Mouse (Mus musculus) thymus, postnatal 14 days (tissue): Measurements from ENCODE around the gene Fam20b.

Experiments used
- DNase-seq: peaks from one replicate; pipeline ENCODE4 v3.0.0; 2021

The Fam20b gene

DNA sequence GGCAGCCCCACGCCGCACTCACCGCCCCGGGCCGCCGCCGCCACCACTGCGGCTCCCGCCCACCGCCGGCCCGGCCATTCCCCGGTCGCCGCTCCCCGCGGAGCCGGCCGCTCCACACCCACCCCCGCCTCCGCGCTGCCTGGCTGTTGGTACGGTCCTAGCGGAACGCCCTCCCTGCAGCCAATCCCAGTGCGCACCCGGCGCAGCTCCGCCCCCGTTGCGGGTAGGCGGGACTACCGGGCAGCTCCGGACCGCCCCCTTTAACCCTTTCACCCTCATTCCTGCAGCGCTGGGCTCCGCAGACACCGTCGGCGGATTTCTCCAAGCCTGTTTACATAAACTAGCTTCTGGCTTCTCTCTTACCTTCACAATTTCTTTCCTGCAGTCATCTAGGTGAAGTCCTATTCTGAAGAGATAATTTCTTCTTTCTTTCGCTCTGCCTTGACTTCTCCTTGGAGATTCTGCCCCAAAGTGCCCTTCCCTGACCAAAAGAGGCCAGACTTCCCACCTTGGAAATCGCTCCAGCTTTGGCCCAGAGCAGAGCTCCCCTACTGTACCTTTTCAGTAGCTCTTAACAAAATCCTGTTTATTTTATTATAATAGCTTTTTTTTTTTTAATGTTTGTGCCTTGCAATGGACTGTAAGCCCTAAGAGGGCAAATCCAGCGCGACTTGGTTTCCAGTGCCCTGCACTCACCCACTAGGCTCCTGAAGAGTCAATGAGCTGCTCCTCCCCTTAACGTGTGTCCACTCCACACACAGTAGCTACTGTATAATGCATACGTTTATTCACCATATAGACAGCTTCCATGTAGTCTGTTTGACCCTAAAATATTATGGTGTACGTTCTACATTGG, at the start of gene Fam20b:
TSS of gene Fam20b (minus strand) at position 137 of the 856 bp plus-strand sequence.
- DNase-seq = peak; percentile 98

DNA sequence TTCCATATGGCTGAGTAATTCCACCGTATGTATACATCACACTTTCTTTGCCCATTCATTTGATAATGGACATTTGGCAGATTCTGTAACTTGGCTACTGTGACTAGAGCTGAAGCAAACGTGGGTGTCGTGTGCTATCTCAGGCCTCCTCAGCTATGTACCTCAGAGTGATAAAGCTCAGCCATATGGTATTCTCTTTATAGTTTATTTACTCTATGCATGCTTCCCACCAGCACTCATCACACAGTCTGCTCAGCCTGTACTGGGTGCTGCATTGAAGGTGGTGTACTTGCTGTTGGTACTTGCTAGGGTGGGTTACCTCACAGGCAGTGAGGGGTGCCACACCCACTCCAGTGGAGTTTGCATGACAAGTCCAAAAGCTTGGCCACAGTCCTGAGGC, 46.4 kb upstream of the Fam20b start:
- no peak for DNase-seq

DNA sequence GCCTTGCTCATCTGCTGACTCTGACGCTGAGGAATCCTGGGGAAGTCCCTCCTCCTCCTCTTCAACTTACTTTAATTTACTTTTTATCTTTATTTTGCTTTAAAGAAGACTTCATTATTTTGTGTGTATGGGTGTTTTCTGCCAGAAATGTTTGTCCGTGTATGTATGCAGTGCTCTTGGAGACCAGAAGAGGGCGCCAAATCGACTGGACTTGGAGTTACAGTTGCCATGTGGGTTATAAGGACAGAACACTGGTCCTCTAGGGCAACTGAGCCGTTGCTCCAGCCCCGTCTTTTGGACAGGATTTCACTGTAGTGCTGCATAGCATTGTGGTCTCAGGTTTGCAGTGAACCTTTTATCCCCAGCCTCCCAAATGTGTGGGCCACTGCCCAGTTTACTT, 45.7 kb upstream of the Fam20b start:
- DNase-seq = no peak

DNA sequence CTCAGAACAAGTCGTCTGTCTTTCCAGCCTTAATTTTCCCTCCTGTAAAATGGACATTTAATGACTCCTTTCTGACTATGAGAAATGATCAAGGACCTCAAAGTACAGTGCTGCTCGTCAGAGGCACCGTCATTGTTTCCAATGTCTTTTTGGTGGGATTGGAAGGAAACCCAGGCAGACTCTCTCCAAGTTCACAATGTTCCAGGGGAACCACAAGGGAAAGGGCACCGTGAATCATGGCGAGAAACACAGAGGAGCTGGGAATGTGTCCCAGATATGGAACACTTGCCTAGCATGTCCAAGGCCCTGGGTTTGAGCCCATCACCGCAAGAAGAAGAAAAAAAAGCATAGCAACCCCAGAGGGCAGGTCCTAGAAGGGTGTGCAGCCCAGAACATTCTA, 44.4 kb upstream of the Fam20b start:
- DNase-seq = no peak

DNA sequence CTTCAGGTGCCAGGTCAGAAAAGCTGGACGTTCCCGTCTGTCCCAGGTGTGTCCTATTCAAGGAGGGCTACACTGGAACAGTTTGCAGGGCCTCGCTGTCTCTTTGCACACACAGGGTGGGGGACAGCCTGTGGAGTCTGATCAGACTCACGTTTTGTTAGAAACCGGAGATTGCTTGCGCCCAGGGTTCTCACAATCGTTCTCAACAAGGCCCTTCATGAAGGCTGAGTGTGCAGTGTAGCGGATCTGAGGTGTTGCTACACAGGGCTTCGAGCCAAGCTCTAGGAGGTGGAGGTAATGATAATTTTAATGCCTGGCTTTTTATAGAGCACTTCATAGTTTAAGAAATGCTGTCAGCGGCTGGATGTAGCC, 42.5 kb upstream of the Fam20b start:
- DNase-seq = no peak

DNA sequence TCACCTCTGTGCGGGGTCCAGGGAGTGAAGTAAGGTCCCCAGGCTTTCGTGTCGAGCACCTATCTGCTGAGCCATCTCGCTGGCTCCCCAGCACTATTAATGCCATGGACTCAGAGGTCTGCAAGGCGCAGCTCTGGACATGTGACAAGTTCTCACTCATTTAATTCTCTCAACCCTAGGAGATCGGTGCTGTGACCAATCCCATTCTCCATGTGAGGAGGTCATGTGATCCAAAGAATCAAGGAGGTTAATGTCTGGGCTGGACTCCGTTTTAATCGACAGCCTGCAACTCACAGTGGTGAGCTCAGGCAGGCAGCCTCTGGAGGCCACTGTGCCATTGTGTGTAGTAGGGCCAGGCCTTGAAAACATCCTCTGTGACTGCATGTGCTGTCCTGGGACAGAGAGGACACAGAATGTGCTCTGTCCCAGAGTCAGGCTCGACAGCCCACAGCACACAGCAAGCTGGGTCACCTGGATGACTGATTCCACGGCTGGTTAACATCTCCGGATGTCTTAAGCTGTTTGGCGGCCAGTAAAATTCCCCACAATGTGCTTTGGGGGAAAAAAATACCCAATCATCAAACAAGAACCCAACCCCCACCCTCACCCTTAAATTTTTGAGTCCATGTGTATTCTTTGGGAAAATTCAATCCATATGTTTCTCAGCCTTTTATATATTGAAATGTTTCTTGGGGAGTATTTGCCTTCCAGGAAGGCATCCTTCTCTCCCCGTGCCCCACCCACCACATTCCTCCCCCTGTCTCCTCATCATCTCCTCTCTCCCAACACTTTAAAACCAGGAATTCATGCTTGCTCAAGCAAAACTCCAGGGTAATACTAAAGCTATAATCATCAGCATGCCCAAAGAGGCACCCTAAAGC, 41.9 kb upstream of the Fam20b start:
- no peak for DNase-seq

DNA sequence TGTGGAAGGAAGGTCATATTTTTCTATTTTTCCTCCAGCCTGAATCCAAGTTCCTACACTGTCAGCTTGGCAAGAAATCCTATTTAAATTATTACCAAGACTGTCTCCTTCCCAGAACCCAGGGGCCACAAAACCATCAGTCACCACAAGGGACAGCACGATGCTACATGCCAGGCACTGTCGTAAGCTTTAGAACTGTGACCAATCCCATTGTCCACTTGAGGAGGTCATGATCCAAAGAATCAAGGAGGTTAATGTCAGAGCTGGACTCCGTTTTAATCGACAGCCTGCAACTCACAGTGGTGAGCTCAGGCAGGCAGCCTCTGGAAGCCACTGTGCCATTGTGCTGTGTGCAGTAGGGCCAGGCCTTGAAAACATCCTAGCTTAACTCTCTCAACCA, 39.4 kb upstream of the Fam20b start:
- DNase-seq = no peak

DNA sequence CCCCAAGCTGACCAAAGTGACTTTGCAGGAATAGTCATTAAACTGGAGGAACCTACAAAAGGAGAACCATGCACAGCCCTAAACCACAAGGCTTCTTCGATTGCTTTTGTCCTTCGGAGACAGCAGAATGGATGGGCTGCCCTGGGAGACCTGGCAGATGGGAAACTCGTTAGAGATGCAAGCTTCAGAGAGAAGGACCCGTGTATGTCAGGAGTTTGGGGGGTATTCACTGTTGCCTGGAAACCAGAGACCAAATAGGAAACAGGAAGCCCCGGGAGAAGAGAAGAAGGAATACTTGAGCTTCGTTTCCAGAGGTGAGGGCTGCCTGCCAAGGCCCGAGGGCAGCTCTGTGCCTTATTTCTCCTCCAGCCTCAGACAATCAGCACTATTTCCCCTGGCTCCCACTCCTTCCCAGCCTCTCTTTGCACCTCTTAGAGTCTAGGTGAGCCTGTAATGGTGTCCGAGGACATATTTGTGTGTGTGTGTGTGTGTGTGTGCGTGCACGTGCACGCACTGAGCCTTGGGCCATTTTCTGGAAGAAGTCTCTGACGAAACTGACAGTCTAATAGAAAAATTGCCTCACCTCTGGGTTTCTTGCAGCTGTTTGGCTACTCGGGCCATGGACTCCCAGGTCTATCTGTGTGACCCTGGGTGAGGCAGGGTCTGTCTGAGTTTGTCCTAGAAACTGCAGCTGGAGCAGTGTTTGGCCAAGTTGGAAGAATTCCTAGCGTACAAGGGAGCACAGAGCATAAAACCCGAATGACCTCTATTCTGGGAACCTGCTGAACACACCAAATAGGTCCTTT, 35.9 kb upstream of the Fam20b start:
- DNase-seq = no peak

DNA sequence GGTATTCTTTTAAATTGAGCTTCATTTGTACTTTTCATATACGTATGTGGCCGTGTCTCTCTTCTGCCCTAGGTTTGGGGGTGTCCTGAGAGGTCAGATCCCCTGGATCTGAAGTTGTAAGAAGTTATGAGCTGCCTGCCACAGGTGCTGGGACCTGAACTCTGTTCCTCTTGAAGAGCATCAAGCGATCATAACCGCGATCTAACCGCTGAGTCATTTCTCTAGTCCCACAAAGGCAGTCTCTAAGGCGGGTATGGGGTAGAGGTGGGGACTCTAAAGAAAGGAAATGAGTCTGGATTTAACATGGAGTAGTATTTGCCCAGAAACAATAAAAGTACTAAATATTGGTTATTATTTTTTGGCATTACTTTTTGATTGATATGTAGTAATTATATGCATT, 34.1 kb upstream of the Fam20b start:
- peak; percentile 17 for DNase-seq

DNA sequence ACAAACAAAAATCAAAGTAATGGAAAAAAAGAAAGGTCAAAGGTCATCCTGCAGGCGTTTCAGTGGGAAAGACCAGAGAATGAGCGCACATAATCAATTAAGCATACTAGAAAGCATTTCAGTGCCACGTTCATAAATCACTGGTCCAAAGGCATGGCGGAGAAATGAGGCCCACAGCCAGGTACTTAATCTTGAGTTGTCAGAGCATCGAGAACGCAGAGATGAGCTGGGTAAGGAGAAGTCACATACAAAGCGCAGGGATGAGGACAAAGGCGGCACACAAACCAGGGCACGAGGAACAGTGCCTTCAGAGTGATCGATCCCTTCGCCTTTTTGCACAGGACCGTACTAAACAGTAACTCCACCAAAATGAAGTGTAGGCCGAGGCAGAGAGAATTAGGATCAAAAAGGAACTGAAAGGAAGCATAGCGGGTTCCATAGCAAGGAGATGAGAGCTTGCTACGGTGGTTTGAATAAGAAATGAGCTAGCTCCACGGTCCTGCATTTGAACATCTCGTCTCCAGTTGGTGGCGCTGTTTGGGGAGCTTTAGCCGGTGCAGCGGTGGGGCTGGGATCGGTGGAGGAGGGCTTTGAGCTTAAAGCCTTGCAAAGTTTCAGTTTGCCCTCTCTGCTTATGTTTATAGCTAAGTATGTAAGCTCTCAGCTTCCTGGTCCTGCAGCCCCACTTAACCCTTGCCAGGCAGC, 33.3 kb upstream of the Fam20b start:
- peak; percentile 85 for DNase-seq

DNA sequence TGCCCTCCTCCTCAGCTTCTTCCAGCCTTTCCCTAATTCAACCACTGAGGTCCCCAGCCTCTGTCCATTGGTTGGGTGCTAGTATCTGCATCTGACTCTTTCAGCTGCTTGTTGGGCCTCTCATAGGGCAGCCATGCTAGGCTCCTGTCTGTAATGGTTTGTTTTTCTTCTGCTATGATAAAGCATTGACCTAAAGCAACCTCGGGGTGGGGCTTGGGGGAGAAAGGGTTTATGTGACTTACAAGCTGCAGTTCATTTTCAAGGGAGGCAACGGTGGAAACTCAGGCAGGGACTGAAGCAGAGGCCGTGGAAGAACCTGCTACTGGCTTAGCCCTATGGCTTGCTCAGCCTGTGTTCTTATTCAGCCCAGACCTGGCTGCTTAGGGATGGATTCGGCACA, 31.4 kb upstream of the Fam20b start:
- no peak for DNase-seq

DNA sequence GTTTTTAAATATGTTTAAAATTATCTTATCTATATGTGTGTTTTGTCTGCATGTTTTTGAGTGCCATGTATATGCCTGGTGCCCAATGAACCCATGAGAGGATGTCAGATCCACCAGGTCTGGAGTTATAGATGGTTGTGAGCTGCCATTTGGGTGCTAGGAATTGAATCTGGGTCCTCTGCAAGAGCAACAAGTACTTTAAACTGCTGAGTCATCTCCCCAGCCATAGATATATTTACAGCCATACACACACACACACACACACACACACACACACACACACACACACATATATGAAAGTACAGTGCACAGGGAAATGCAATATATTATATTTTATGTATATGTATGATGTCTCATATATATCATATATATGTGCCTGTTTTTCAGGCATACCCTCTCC, 30.2 kb upstream of the Fam20b start:
- no peak for DNase-seq

DNA sequence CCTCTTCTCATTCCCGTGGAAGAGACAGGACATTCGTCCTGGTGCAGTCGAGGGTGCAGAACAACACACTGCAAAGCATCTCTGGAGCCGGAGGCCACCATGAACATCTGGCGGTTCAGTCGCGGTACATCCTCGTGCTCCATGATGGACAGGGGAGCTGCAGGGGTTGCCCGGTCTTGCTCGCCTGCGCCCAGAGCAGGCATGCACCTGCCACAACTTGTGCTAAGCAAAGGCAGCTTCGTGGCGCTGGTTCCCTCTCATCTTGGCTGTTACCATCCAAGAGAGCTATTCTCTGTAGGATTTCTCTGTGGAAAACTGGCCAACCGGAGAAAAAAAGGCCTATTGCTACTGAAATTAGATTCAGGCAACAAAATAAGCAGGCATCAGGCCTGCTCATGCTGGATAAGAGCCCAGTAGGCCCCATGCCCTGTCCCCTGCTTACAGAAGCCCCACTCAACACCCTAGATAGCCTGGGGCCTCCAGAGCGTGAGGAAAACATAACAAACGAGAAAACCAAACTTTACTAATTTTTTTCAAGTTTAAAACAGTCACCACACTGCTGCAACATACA, 29.6 kb upstream of the Fam20b start:
- no peak for DNase-seq

DNA sequence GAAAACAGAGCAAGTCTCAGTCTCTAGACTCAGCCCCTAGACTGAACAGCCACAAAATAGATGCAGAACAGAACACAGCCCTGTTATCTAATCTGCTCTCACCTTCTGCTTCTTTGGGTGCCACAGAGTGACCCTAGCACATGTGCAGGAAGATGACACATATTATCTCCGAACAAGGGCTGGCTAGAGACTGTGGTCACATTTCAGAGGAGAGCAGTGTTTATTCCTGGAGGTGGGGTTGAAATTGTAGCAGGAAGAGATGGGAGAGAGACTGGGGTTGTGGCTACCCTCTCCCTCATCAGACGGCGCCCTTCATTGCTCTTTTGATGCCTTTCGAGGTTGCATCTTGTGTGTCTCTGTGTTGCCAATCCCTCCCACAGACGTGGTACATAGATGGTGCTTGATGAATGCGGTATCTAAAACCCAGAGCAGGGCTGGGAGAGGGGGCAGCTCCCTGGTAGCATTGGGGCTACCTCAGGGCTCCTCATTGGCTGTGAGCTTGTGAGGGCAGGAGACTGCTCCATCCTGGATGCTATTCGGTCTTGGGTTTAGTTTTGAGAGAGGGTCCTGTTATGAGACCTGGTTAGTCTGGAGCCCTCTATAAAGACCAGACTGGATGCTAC, 26.4 kb upstream of the Fam20b start:
- DNase-seq = no peak

DNA sequence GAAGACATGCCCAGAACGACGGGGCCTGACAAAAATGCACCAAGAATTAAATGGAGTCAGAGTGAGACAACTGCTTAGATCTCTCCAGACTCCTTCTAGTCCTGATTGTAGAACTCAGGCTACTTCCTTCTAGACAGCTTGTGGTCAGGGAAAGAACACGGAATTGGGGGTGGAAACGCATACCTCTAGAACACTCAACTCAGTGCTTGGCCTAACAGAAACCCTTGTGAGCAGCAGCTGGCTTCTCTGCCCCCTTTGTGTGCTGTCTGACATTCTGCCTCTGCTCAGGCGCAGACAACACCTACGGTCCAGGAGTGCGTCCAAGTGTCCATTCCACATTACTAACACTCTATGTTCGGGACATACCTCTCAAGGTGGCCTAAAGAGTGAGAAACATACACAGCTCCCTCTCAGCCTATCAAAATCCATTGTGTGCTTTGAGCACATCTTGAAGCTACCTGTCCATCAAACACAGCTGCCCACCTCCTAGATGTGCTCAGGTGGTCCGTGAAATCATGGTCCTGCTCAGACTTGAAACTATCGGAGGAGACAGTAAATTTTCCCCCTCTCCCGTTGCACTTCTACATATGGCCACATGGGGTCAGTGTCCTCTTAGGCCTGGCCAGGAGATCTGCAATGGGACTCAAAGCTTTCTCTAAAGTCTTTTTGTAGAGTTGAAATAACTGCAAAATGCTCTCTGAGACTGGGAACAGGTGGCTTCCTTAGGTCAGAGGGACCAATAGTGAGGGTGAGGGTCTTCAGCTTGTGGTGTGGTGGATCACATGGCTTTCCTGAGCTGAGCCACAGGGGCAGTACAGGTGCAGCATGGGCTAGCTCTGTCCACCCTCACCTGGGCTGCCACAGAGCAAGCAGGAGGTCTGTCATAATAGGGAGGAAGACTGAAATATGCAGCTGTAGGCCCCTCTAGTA, 22.9 kb upstream of the Fam20b start:
- peak; percentile 68 for DNase-seq

DNA sequence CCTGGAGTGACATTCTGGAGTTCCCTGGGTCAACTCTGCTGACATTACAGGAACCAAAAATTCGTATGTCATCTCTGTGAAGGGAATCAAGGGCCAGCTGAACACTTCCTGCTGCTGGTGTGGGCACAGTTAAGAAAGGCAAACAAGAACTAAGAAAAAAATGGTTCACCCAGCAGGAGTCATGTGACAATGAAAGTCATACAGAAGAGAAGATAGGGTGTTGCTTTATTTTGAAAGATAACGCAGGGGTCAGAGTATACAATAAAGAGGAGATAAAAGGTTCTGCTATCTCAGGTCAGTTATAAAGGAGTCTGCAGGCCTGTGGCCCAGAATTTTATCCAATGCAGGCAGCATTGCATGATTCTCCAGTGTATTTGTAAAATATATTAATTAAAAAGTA, 16.9 kb upstream of the Fam20b start:
- no peak for DNase-seq

DNA sequence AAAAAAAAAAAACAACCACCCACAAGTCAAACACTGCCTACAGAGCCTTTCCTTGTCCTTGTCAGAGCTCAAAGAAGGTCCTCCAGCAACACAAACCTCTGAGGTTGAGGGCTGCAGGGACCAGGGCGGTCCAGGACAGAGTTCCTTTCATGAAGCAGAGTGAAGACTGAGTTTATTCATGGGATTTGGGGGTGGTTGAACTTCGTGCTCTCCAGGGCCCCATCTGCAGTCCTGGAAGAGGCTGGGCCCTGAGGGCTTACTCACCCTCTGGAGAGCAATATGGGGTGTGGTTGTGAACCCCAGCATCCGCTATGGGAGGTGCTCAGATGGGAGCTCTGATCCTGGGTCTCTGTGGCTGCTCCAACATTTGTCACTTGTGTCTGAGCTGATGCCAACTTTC, 15.1 kb upstream of the Fam20b start:
- DNase-seq = no peak

DNA sequence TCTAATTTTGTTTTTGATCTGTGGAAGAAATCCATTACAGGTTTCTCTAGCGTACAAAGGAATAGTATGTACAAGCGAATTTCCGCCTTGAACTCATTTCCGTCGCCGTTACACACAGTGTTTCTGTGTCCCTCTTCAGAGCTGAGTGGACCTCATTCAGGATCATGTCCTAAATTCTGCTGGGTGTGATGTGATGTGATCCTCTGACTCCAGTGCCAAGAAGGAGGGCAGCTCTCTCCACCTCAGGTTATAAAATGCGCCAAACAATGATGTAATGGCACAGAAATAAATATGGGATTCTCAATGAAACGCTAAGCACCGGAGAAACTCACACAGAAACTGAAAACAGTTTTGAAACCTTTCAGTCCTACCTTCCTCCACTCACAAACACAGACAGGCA, 14.7 kb upstream of the Fam20b start:
- no peak for DNase-seq

DNA sequence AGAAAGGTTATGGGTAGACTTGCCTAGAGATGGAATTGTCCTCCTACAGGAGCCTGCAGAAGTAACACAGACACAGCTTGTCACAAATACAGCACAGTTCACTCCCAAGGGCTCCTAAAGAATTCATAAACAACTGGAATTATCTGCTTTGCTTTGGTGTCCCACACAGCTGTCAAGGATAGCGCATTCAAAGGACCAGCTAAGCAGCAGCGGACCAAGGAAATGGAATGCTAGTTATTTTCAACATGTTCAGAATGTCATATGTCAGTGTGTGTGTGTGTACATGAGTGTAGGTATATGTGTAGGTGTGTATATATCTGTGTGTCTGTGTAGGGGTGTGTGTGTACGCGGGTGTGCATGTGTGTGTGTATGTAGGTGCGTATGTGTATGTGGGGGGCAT, 14.1 kb upstream of the Fam20b start:
- DNase-seq = no peak

DNA sequence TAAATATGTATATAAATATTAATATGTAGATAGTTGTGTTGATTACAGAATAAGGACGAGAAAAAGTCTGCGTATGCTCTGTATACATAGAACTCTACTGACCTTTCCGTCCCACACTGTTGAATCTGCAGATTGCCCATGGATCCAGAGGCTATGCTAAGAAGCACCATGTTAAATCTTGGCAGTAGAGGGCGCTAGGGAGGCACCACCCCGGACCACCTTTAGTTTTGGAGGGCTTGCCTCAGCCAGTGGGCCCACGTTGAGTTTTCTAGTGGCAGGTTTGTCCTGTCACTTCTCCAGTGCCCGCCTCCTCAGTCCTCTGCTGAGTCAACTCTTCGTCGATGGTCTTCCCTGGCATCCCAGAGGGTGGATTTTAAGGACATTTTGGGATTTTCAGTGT, 11.9 kb upstream of the Fam20b start:
- DNase-seq = peak; percentile 49
